Mouse (Mus musculus): ENCODE data around the gene Elmo1. TPM values are rescaled to one million over a fixed set of nuclear protein-coding genes. Genes with fewer than 3 reads are reported as not detected.

The Elmo1 gene
- total and polyA plus RNA-seq, 3 experiments, result 23.1 to 50.2 (median 32.2) TPM

DNA sequence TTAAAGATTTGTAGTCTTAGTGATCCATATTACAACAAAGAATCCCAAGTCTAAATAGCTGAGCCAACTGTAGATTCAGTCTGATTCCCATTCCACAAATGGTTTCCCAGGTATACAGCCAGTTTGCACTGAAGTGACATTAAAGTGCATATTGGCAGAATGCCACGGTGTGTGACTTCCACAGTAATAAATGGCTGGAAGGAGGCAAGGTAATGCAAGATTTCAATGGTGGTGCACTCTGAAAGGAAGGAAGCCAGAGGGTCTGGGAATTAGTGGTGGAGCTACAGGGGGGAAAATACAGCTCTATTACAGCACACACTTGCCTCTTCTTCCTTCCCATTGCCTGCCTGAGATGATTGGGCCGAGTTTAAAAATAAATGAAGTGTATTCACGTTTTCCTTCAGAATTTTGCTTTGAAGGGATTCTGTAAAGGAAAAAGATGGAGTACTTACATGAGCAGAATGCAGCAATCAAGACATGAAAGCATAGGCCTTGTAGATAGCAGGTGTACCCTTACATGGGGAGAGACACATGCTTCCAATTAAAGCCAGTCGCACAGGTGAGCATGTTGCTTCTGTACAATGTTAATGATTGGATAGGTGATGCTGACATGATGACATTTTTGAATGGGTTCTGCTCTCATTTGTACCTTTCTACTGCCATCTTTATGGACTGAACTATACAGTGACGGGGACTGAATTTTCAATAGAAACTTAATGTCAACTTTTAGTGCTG is 400.6 kb downstream of the Elmo1 start:
- Histone ChIP-seq H3K9ac (ENCODE audit: insufficient read depth, low read depth) (no peak overlapping the region), H3K79me2 (replicated peaks; ENCODE audit: control insufficient read depth, extremely low read depth, insufficient read depth, poor library complexity, severe bottlenecking) (no peaks in the 10 kb centered on the region), H3K4me2 (ENCODE audit: insufficient read depth, low read depth, poor library complexity, severe bottlenecking) (no peak overlapping the region), H3K27ac (ENCODE audit: insufficient read depth, low read depth) (no peak overlapping the region), H3K27me3 (replicated peaks) (no peaks in the 10 kb centered on the region), H3K36me3 (replicated peaks in 1 of 2; ENCODE audit: control insufficient read depth in 1 of 2, insufficient read depth in 1 of 2, low read length in 1 of 2) (peaks cover 0 to 31% of the 10 kb centered on the region in 2 experiments), H3K4me3 (replicated peaks in 1 of 3; ENCODE audit: low read depth in 2 of 3, low read length in 2 of 3, poor library complexity in 1 of 3) (no peak overlapping the region), H3K9me3 (replicated peaks; ENCODE audit: low read length) (no peaks in the 10 kb centered on the region), H3K4me1 (ENCODE audit: control insufficient read depth in 1 of 2, insufficient read depth in 2 of 2) (peaks cover 6 to 22% of the 10 kb centered on the region in 2 experiments)
- dilution Hi-C loops (cut with MboI; ENCODE audit: extremely low pct_ligation_motif_present, extremely low pct_unique_long_range_greater_than_20kb, low sequenced_read_pairs) (no loop called here), in situ Hi-C loops (cut with MboI; ENCODE audit: low pct_ligation_motif_present, low pct_unique_long_range_greater_than_20kb, low sequenced_read_pairs) (no loop called here)
- DNase-seq (ENCODE audit: extremely low read depth), result no peak
- TF ChIP-seq CHD1 (IDR thresholded peaks at IDR 0.05; ENCODE audit: low read depth, low read length), result no peak
- no peak for TF ChIP-seq MYC (IDR thresholded peaks at IDR 0.05; ENCODE audit: low read depth, low read length)
- TF ChIP-seq RAD21 (IDR thresholded peaks at IDR 0.05; ENCODE audit: low read depth, low read length), result no peak
- TF ChIP-seq USF2 (conservative IDR thresholded peaks at IDR 0.05; ENCODE audit: low read depth, low read length), result no peak
- no peak for TF ChIP-seq POLR2A (IDR thresholded peaks at IDR 0.05; ENCODE audit: low read depth, low read length)
- TF ChIP-seq ZMIZ1 (IDR thresholded peaks at IDR 0.05; ENCODE audit: low read depth, low read length), result no peak
- TF ChIP-seq USF1 (IDR thresholded peaks at IDR 0.05; ENCODE audit: low read depth, low read length), result no peak
- TF ChIP-seq JUN (IDR thresholded peaks at IDR 0.05; ENCODE audit: insufficient read depth, low read depth, low read length), result no peak
- TF ChIP-seq ETS1 (conservative IDR thresholded peaks at IDR 0.05; ENCODE audit: low read depth, low read length), result no peak
- no peak for TF ChIP-seq MAZ (IDR thresholded peaks at IDR 0.05; ENCODE audit: low read depth, low read length)

DNA sequence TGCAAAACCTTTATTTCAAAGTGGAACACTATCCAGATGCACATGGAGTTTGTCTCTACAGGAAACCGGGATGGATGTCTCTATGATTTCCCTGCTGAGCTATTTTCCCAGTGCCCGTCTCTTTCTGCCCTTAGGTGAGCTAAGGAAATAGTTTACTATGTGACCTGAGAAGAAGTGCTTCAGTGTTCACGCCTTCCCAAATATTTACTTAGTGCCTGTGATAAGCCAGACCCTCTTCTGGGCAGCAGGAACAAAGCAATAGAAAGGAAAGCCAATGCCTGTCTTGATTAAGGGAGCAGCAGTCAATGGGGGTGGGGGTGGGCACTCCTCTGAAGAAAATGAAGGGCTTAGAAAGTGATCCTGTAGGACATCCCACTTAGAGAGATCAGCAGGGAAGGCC is 401.3 kb downstream of the Elmo1 start:
- Histone ChIP-seq H3K4me2 (ENCODE audit: insufficient read depth, low read depth, poor library complexity, severe bottlenecking) (no peak overlapping the region), H3K27ac (ENCODE audit: insufficient read depth, low read depth) (no peak overlapping the region)
- in situ Hi-C loops (cut with MboI; ENCODE audit: low pct_ligation_motif_present, low pct_unique_long_range_greater_than_20kb, low sequenced_read_pairs), result no loop called here

More for the DNA sequence above, 401.3 kb downstream of the Elmo1 start:
- H3K4me1 ChIP-seq (ENCODE audit: control insufficient read depth in 1 of 2, insufficient read depth in 2 of 2), result peaks cover 6 to 22% of the 10 kb centered on the region in 2 experiments
- H3K9me3 ChIP-seq (replicated peaks; ENCODE audit: low read length), result no peaks in the 10 kb centered on the region
- dilution Hi-C loops (cut with MboI; ENCODE audit: extremely low pct_ligation_motif_present, extremely low pct_unique_long_range_greater_than_20kb, low sequenced_read_pairs), result no loop called here
- DNase-seq (ENCODE audit: extremely low read depth), result no peak
- no peaks in the 10 kb centered on the region for H3K27me3 ChIP-seq (replicated peaks)
- no peak overlapping the region for H3K4me3 ChIP-seq (replicated peaks in 1 of 3; ENCODE audit: low read depth in 2 of 3, low read length in 2 of 3, poor library complexity in 1 of 3)
- TF ChIP-seq MAX (IDR thresholded peaks at IDR 0.05; ENCODE audit: low read length) (no peak), BHLHE40 (IDR thresholded peaks at IDR 0.05; ENCODE audit: low read depth, low read length) (no peak), ELF1 (IDR thresholded peaks at IDR 0.05; ENCODE audit: low read depth, low read length) (no peak), ETS1 (conservative IDR thresholded peaks at IDR 0.05; ENCODE audit: low read depth, low read length) (no peak), CHD2 (IDR thresholded peaks at IDR 0.05; ENCODE audit: low read length) (no peak), SIN3A (IDR thresholded peaks at IDR 0.05; ENCODE audit: low read length) (no peak), E2F4 (IDR thresholded peaks at IDR 0.05; ENCODE audit: insufficient replicate concordance, low read depth, low read length) (no peak), USF1 (IDR thresholded peaks at IDR 0.05; ENCODE audit: low read depth, low read length) (no peak), HCFC1 (IDR thresholded peaks at IDR 0.05; ENCODE audit: low read depth, low read length) (no peak), RAD21 (IDR thresholded peaks at IDR 0.05; ENCODE audit: low read depth, low read length) (no peak), MYC (IDR thresholded peaks at IDR 0.05; ENCODE audit: low read depth, low read length) (no peak), NRF1 (IDR thresholded peaks at IDR 0.05; ENCODE audit: low read depth, low read length) (no peak)
- H3K79me2 ChIP-seq (replicated peaks; ENCODE audit: control insufficient read depth, extremely low read depth, insufficient read depth, poor library complexity, severe bottlenecking), result no peaks in the 10 kb centered on the region
- H3K9ac ChIP-seq (ENCODE audit: insufficient read depth, low read depth), result no peak overlapping the region
- H3K36me3 ChIP-seq (replicated peaks in 1 of 2; ENCODE audit: control insufficient read depth in 1 of 2, insufficient read depth in 1 of 2, low read length in 1 of 2), result peaks cover 0 to 33% of the 10 kb centered on the region in 2 experiments
